Mouse (Mus musculus) heart, embryonic 14.5 days (tissue): ENCODE measurements at regions not wholly inside any gene's neighbourhood (a gene's known extent, or its start where the extent isn't known, plus 50 kb on each side); places are given as distances from the start of the nearest gene placed in this dataset.

Experiments used
- ATAC-seq: fragments of 200-750 bp; cut with Nextera tagmentation; 2 replicates; pipeline ENCODE4 v1.8.0; 2017; ENCODE audit warnings: low read depth, moderate TSS enrichment; ENCODE audit not compliant: insufficient number of reproducible peaks, insufficient read depth, low FRiP score
- H3K27ac ChIP-seq, 2 experiments: fragments of 200-500 bp in 1 of 2; fragments of 300-500 bp in 1 of 2; sonication (generic) in 1 of 2; replicated peaks in 1 of 2; 2 replicates each; pipeline ENCODE4 v1.5.1; 2012 to 2014; ENCODE audit warnings: low read depth in 2 of 2, low read length in 2 of 2, control low read depth in 1 of 2, mild to moderate bottlenecking in 1 of 2, mixed read lengths in 1 of 2; ENCODE audit not compliant: control insufficient read depth in 1 of 2, insufficient read depth in 1 of 2
- H3K27me3 ChIP-seq: fragments of 300-500 bp; sonication (generic); 2 replicates; pipeline ENCODE4 v1.6.1; 2014; ENCODE audit warnings: mild to moderate bottlenecking, low read length, control low read depth; ENCODE audit not compliant: control insufficient read depth, insufficient read depth
- H3K36me3 ChIP-seq: fragments of 300-500 bp; sonication (generic); 2 replicates; pipeline ENCODE4 v1.6.1; 2014; ENCODE audit warnings: mild to moderate bottlenecking, control low read depth, low read length, mixed read lengths; ENCODE audit not compliant: control insufficient read depth, insufficient read depth
- H3K4me1 ChIP-seq, 2 experiments: fragments of 200-500 bp in 1 of 2; fragments of 300-500 bp in 1 of 2; sonication (generic) in 1 of 2; 2 replicates each; pipeline ENCODE4 v1.6.1; 2012 to 2014; ENCODE audit warnings: low read length in 2 of 2, control low read depth in 1 of 2, mixed read lengths in 1 of 2; ENCODE audit not compliant: control insufficient read depth in 2 of 2, insufficient read depth in 2 of 2
- H3K4me2 ChIP-seq: fragments of 300-500 bp; sonication (generic); 2 replicates; pipeline ENCODE4 v1.6.1; 2014; ENCODE audit warnings: mild to moderate bottlenecking, low read length
- H3K4me3 ChIP-seq, 2 experiments: fragments of 200-500 bp in 1 of 2; fragments of 300-500 bp in 1 of 2; sonication (generic) in 1 of 2; 2 replicates each; pipeline ENCODE4 v1.5.1; 2012 to 2014; ENCODE audit warnings: low read length in 2 of 2, mild to moderate bottlenecking in 2 of 2, control low read depth in 1 of 2, low read depth in 1 of 2, moderate library complexity in 1 of 2; ENCODE audit not compliant: control insufficient read depth in 1 of 2, insufficient read depth in 1 of 2
- H3K9ac ChIP-seq: fragments of 300-500 bp; sonication (generic); 2 replicates; pipeline ENCODE4 v1.6.1; 2014; ENCODE audit warnings: mild to moderate bottlenecking, low read length
- H3K9me3 ChIP-seq: fragments of 300-500 bp; sonication (generic); 2 replicates; pipeline ENCODE4 v1.6.1; 2016; ENCODE audit warnings: low read length, control low read depth; ENCODE audit not compliant: control insufficient read depth
- WGBS: fragments of 180-500 bp; shearing (Covaris S2); extraction: QIAGEN DNeasy Blood & Tissue Kit; methylation state at CpG from one replicate; pipeline ENCODE4 v1.1.7; 2014; 5-methylcytosine and 5-hydroxymethylcytosine counted together

- no peak overlapping the region for H3K4me3 ChIP-seq
- peak overlapping the region; percentile 52 to 69 for H3K27ac ChIP-seq
- no peaks in the 10 kb centered on the region for H3K27me3 ChIP-seq
- no peak overlapping the region for H3K9ac ChIP-seq
- WGBS = 55% methylated on average over 16 of the region's 16 CpGs
- H3K36me3 ChIP-seq = no peaks in the 10 kb centered on the region
- H3K4me1 ChIP-seq = peaks cover 0 to 4% of the 10 kb centered on the region in 2 experiments; a peak in 1 of 4 replicates
- no peak for ATAC-seq
- H3K4me2 ChIP-seq = no peak overlapping the region
- 0 out of 2 replicates have a peak, but pooled peaks cover 9% of the 10 kb centered on the region for H3K9me3 ChIP-seq
These were observed 129.4 kb downstream of the Kcnrg start for GRCm38 (mm10) chr14:61736384-61737322.

GRCm38 (mm10) chr14:61737504-61738040, 130.3 kb downstream of the Kcnrg start:
- no peaks in the 10 kb centered on the region for H3K36me3 ChIP-seq
- H3K27ac ChIP-seq = peak overlapping the region; percentile 63 to 65
- no peak overlapping the region for H3K4me3 ChIP-seq
- H3K27me3 ChIP-seq = no peaks in the 10 kb centered on the region
- no peak overlapping the region for H3K4me2 ChIP-seq
- 79% methylated on average over 6 of the region's 6 CpGs for WGBS
- no peak for ATAC-seq
- peaks cover 0 to 4% of the 10 kb centered on the region in 2 experiments; a peak in 1 of 4 replicates for H3K4me1 ChIP-seq
- H3K9me3 ChIP-seq = 0 out of 2 replicates have a peak, but pooled peaks cover 9% of the 10 kb centered on the region
- no peak overlapping the region for H3K9ac ChIP-seq

- H3K27ac ChIP-seq = no peak overlapping the region
- H3K4me3 ChIP-seq = no peak overlapping the region
- H3K9ac ChIP-seq = no peak overlapping the region
- ATAC-seq = no peak
- H3K9me3 ChIP-seq = 0 out of 2 replicates have a peak, but pooled peaks cover 5% of the 10 kb centered on the region
- H3K4me1 ChIP-seq = peaks cover 8 to 9% of the 10 kb centered on the region in 2 experiments; a peak in 3 of 4 replicates
- WGBS = 100% methylated on average over 1 of the region's 1 CpGs
- H3K4me2 ChIP-seq = no peak overlapping the region
- no peaks in the 10 kb centered on the region for H3K36me3 ChIP-seq
- no peaks in the 10 kb centered on the region for H3K27me3 ChIP-seq
These were observed 132.2 kb downstream of the Kcnrg start for GRCm38 (mm10) chr14:61739453-61739852.

GRCm38 (mm10) chr14:61743855-61744408, 136.7 kb downstream of the Kcnrg start:
- peaks cover 4 to 9% of the 10 kb centered on the region in 2 experiments; a peak in 3 of 4 replicates for H3K4me1 ChIP-seq

GRCm38 (mm10) chr14:61753421-61753820, 146.2 kb downstream of the Kcnrg start:
- no peak overlapping the region for H3K9ac ChIP-seq
- H3K9me3 ChIP-seq = no peaks in the 10 kb centered on the region
- H3K27me3 ChIP-seq = no peaks in the 10 kb centered on the region
- H3K36me3 ChIP-seq = no peaks in the 10 kb centered on the region
- no peak overlapping the region for H3K4me2 ChIP-seq
- H3K4me3 ChIP-seq = no peak overlapping the region
- peaks cover 2 to 9% of the 10 kb centered on the region in 2 experiments; a peak in 3 of 4 replicates for H3K4me1 ChIP-seq
- 82% methylated on average over 3 of the region's 3 CpGs for WGBS
- no peak for ATAC-seq
- H3K27ac ChIP-seq = no peak overlapping the region

More at GRCm38 (mm10) chr14:61743855-61744408, 136.7 kb downstream of the Kcnrg start:
- Histone ChIP-seq H3K36me3 (no peaks in the 10 kb centered on the region), H3K27me3 (no peaks in the 10 kb centered on the region), H3K9me3 (0 out of 2 replicates have a peak, but pooled peaks cover 2% of the 10 kb centered on the region), H3K4me3 (no peak overlapping the region), H3K27ac (no peak overlapping the region), H3K9ac (no peak overlapping the region), H3K4me2 (0 out of 2 replicates have a peak overlapping the region, but pooled peaks have one; percentile 8)
- WGBS = 2% methylated on average over 4 of the region's 4 CpGs
- ATAC-seq = no peak

GRCm38 (mm10) chr14:61756651-61757050, 149.4 kb downstream of the Kcnrg start:
- H3K4me1 ChIP-seq = peaks cover 2 to 9% of the 10 kb centered on the region in 2 experiments; a peak in 3 of 4 replicates
- H3K4me2 ChIP-seq = peak overlapping the region; percentile 62
- H3K36me3 ChIP-seq = no peaks in the 10 kb centered on the region
- H3K9ac ChIP-seq = no peak overlapping the region
- H3K27me3 ChIP-seq = no peaks in the 10 kb centered on the region
- no peaks in the 10 kb centered on the region for H3K9me3 ChIP-seq
- ATAC-seq = no peak
- no peak overlapping the region for H3K27ac ChIP-seq
- H3K4me3 ChIP-seq = no peak overlapping the region
- 28% methylated on average over 1 of the region's 1 CpGs for WGBS

GRCm38 (mm10) chr14:61757086-61757822, 150.0 kb downstream of the Kcnrg start:
- H3K4me3 ChIP-seq = peak overlapping the region; percentile 19 to 21; a peak in 3 of 4 replicates
- peak overlapping the region; percentile 52 for H3K9ac ChIP-seq
- peak overlapping the region; percentile 62 for H3K4me2 ChIP-seq
- no peaks in the 10 kb centered on the region for H3K36me3 ChIP-seq
- H3K27me3 ChIP-seq = no peaks in the 10 kb centered on the region
- no peaks in the 10 kb centered on the region for H3K9me3 ChIP-seq
- peak overlapping the region; percentile 35 to 68; a peak in 3 of 4 replicates for H3K27ac ChIP-seq
- ATAC-seq = peak; percentile 79
- 6% methylated on average over 14 of the region's 15 CpGs for WGBS
- H3K4me1 ChIP-seq = peaks cover 2 to 9% of the 10 kb centered on the region in 2 experiments; a peak in 3 of 4 replicates
